In genomic region chr6:18513611-18514473, GRCm38 (mm10) we compare ENCODE assay signal across 10 mouse cellular contexts. TPM values are rescaled to one million over a fixed set of nuclear protein-coding genes. Genes with fewer than 3 reads are reported as not detected.
A peak's percentile ranks its signal among the peaks of the same experiment; 100 is the strongest.
DNase-seq lines count a peak whose midpoint lies in the region; ATAC-seq lines count a peak whose summit lies in the region.
"Had no signal": no experiment of that assay in that cellular context is flagged by ENCODE, and none has a peak within 500 bp of the region (broad histone marks: within the 10 kb centered on the region; RNA-seq: fewer than 3 reads in every experiment).

No protein-coding gene starts in this region.

- peak overlapping the region; percentile 70 for H3K4me3 ChIP-seq in heart, embryonic 12.5 days
- peak overlapping the region; percentile 79 for H3K4me3 ChIP-seq in stomach, embryonic 15.5 days (replicated peaks)

- H3K9me3 ChIP-seq in heart, embryonic 12.5 days (replicated peaks) = no peaks in the 10 kb centered on the region
- no peaks in the 10 kb centered on the region for H3K9me3 ChIP-seq in stomach, embryonic 15.5 days

- peak; percentile 55 to 80 for DNase-seq in adrenal gland, adult (ENCODE audit: inconsistent age in 2 of 2, low spot score in 1 of 2)
- no peak for DNase-seq in adrenal gland, adult 8-10 months
- peak; percentile 48 for DNase-seq in ES-CJ7 (ENCODE audit: low read depth, low spot score)
- peak; percentile 48 for DNase-seq in embryo, embryonic 10.5 days (ENCODE audit: low spot score)
- peak; percentile 39 for DNase-seq in kidney, postnatal 10 days
- DNase-seq in mesoderm, embryonic 11.5 days (ENCODE audit: low read depth, low spot score) = peak; percentile 28

- H3K4me2 ChIP-seq in heart, embryonic 12.5 days = peak overlapping the region; percentile 91
- peak overlapping the region; percentile 93 for H3K4me2 ChIP-seq in stomach, embryonic 15.5 days

- H3K4me1 ChIP-seq in heart, embryonic 12.5 days (replicated peaks) = peaks cover 7% of the 10 kb centered on the region
- no peaks in the 10 kb centered on the region for H3K4me1 ChIP-seq in stomach, embryonic 15.5 days

- peak overlapping the region; percentile 79 for H3K9ac ChIP-seq in heart, embryonic 12.5 days
- peak overlapping the region; percentile 65 for H3K9ac ChIP-seq in stomach, embryonic 15.5 days

- no peak overlapping the region for H3K27ac ChIP-seq in heart, embryonic 12.5 days (ENCODE audit: poor library complexity, severe bottlenecking)
- no peak overlapping the region for H3K27ac ChIP-seq in stomach, embryonic 15.5 days
- H3K27ac ChIP-seq: macrophage had no signal

- 0 out of 2 replicates have a peak, but pooled peaks cover 2% of the 10 kb centered on the region for H3K27me3 ChIP-seq in heart, embryonic 12.5 days (replicated peaks)
- H3K27me3 ChIP-seq in stomach, embryonic 15.5 days (replicated peaks) = no peaks in the 10 kb centered on the region

- ATAC-seq in heart, embryonic 12.5 days (ENCODE audit: insufficient number of reproducible peaks, low FRiP score) = peak; percentile 60
- ATAC-seq in stomach, embryonic 15.5 days (ENCODE audit: insufficient read depth, low FRiP score, low read depth) = peak; percentile 37

- 1% methylated on average over 27 of the region's 28 CpGs for WGBS in heart, embryonic 12.5 days
- WGBS in stomach, embryonic 15.5 days = 2% methylated on average over 28 of the region's 28 CpGs

- H3K36me3 ChIP-seq in heart, embryonic 12.5 days = no peaks in the 10 kb centered on the region
- no peaks in the 10 kb centered on the region for H3K36me3 ChIP-seq in stomach, embryonic 15.5 days

RNA-seq across cellular contexts. Expression of gene Cttnbp2, which starts 0.8 kb away (rescaled TPM):
- 100 to 1,000 TPM in 2 of 4 experiments, 10 to 100 TPM in 2; 87.0 to 196 (median 107) TPM for total RNA-seq in adrenal gland, adult 8-10 months (2022)
- polyA plus RNA-seq in heart, embryonic 12.5 days (2016; fragmentation: Nextera tagmentation; extraction: Ambion mirVana) = 10.5 and 13.6 TPM in 2 replicates
- polyA plus RNA-seq in stomach, embryonic 15.5 days (2015; fragmentation: Nextera tagmentation; extraction: Ambion mirVana) = 14.5 and 15.4 TPM in 2 replicates
- total RNA-seq: common myeloid progenitor, adult 5-6 weeks had no signal
- polyA plus RNA-seq: macrophage had no signal
